Mouse (Mus musculus) testis, adult 2 months (tissue): ENCODE results near the gene Adam12.

Source experiments
- CTCF ChIP-seq: fragments of 200-500 bp; IDR thresholded peaks from 2 replicates; pipeline ENCODE4 v1.5.1; 2012; ENCODE audit warnings: low read depth, mild to moderate bottlenecking, inconsistent platforms, low read length, moderate library complexity; ENCODE audit not compliant: control insufficient read depth, insufficient read depth, insufficient replicate concordance
- POLR2A ChIP-seq: fragments of 200-500 bp; IDR thresholded peaks from 2 replicates; pipeline ENCODE4 v1.6.1; 2012; ENCODE audit warnings: low read depth, mild to moderate bottlenecking, inconsistent platforms, low read length, moderate library complexity; ENCODE audit not compliant: control insufficient read depth

GRCm38 (mm10) chr7:134026200-134027019 is 205.5 kb downstream of the Adam12 start:
- TF ChIP-seq POLR2A, result no peak
- no peak for TF ChIP-seq CTCF
